Mouse (Mus musculus): Measurements from ENCODE around the gene Mob2. TPM values are rescaled to one million over a fixed set of nuclear protein-coding genes. Genes with fewer than 3 reads are reported as not detected.

Mob2 gene
- total RNA-seq, 2 experiments from 2014 or later: 45.3 to 45.9 TPM

Other genes with a start within 250 kb of the Mob2 start
- gene Muc5b, start 222.0 kb downstream of the Mob2 start, total RNA-seq (2015): 0.10 TPM in 2 replicates
- 0.03 TPM in 1 of 2 replicates, not detected in the other for gene Muc5b, start 222.0 kb downstream of the Mob2 start, total RNA-seq (2017)
- 26.9 and 27.8 TPM in 2 replicates for gene Tollip, start 142.6 kb downstream of the Mob2 start, total RNA-seq (2015)
- gene Tollip, start 142.6 kb downstream of the Mob2 start, total RNA-seq (2017): 26.6 and 30.6 TPM in 2 replicates
- not detected in 2 replicates for gene Brsk2, start 111.3 kb downstream of the Mob2 start, total RNA-seq (2015)
- 0.12 TPM in 1 of 2 replicates, not detected in the other for gene Brsk2, start 111.3 kb downstream of the Mob2 start, total RNA-seq (2017)
- 0.12 TPM in 1 of 2 replicates, not detected in the other for gene Dusp8, start 34.8 kb upstream of the Mob2 start, total RNA-seq (2015)
- gene Dusp8, start 34.8 kb upstream of the Mob2 start, total RNA-seq (2017): not detected in 2 replicates
- gene Gm45618, start 59.7 kb upstream of the Mob2 start, total RNA-seq (2015): not detected in 2 replicates
- gene Gm45618, start 59.7 kb upstream of the Mob2 start, total RNA-seq (2017): not detected in 2 replicates
- gene Gm39115, start 75.0 kb upstream of the Mob2 start, total RNA-seq (2015): not detected in 2 replicates
- not detected in 2 replicates for gene Gm39115, start 75.0 kb upstream of the Mob2 start, total RNA-seq (2017)
- not detected in 2 replicates for gene Gm45337, start 83.5 kb upstream of the Mob2 start, total RNA-seq (2015)
- gene Gm45337, start 83.5 kb upstream of the Mob2 start, total RNA-seq (2017): not detected in 2 replicates
- gene Gm29735, start 96.0 kb upstream of the Mob2 start, total RNA-seq (2015): not detected in 2 replicates
- not detected in 2 replicates for gene Gm29735, start 96.0 kb upstream of the Mob2 start, total RNA-seq (2017)
- gene Gm4553, start 104.7 kb upstream of the Mob2 start, total RNA-seq (2015): not detected in 2 replicates
- not detected in 2 replicates for gene Gm4553, start 104.7 kb upstream of the Mob2 start, total RNA-seq (2017)
- gene Krtap5-2, start 114.9 kb upstream of the Mob2 start, total RNA-seq (2015): not detected in 2 replicates
- gene Krtap5-2, start 114.9 kb upstream of the Mob2 start, total RNA-seq (2017): not detected in 2 replicates
- not detected in 2 replicates for gene Gm10153, start 129.3 kb upstream of the Mob2 start, total RNA-seq (2015)
- not detected in 2 replicates for gene Gm10153, start 129.3 kb upstream of the Mob2 start, total RNA-seq (2017)
- gene Krtap5-3, start 140.3 kb upstream of the Mob2 start, total RNA-seq (2015): not detected in 2 replicates
- gene Krtap5-3, start 140.3 kb upstream of the Mob2 start, total RNA-seq (2017): not detected in 2 replicates
- gene Gm7579, start 150.8 kb upstream of the Mob2 start, total RNA-seq (2015): not detected in 2 replicates
- gene Gm7579, start 150.8 kb upstream of the Mob2 start, total RNA-seq (2017): not detected in 2 replicates
- gene Krtap5-5, start 168.9 kb upstream of the Mob2 start, total RNA-seq (2015): not detected in 2 replicates
- not detected in 2 replicates for gene Krtap5-5, start 168.9 kb upstream of the Mob2 start, total RNA-seq (2017)
- not detected in 2 replicates for gene Gm40460, start 180.0 kb upstream of the Mob2 start, total RNA-seq (2015)
- gene Gm40460, start 180.0 kb upstream of the Mob2 start, total RNA-seq (2017): not detected in 2 replicates
- gene Gm2431, start 197.3 kb upstream of the Mob2 start, total RNA-seq (2015): not detected in 2 replicates
- not detected in 2 replicates for gene Gm2431, start 197.3 kb upstream of the Mob2 start, total RNA-seq (2017)
- gene Gm4559, start 213.3 kb upstream of the Mob2 start, total RNA-seq (2015): not detected in 2 replicates
- not detected in 2 replicates for gene Gm4559, start 213.3 kb upstream of the Mob2 start, total RNA-seq (2017)
- gene Krtap5-1, start 236.1 kb upstream of the Mob2 start, total RNA-seq (2015): not detected in 2 replicates
- gene Krtap5-1, start 236.1 kb upstream of the Mob2 start, total RNA-seq (2017): not detected in 2 replicates
- gene Krtap5-4, start 242.5 kb upstream of the Mob2 start, total RNA-seq (2015): not detected in 2 replicates
- gene Krtap5-4, start 242.5 kb upstream of the Mob2 start, total RNA-seq (2017): not detected in 2 replicates